Mouse (Mus musculus): Measurements from ENCODE around the gene Olfr462. TPM values are rescaled to one million over a fixed set of nuclear protein-coding genes. Genes with fewer than 3 reads are reported as not detected.
A peak's percentile ranks its signal among the peaks of the same experiment; 100 is the strongest.

Olfr462 gene
- polyA plus RNA-seq, 1 experiment from 2014 or later, result not detected

GRCm38 (mm10) chr11:87860426-87860825 is 31.6 kb downstream of the Olfr462 start:
- H3K9me3 ChIP-seq (replicated peaks; ENCODE audit: control insufficient read depth, low read length), result no peaks in the 10 kb centered on the region
- H3K36me3 ChIP-seq (ENCODE audit: control insufficient read depth, insufficient read depth, low read length), result no peaks in the 10 kb centered on the region; the same call in 1 of the 2 replicates
- no peak for ATAC-seq (replicated peaks; ENCODE audit: insufficient number of reproducible peaks, low FRiP score, low TSS enrichment)
- no peaks in the 10 kb centered on the region for H3K27me3 ChIP-seq (ENCODE audit: control insufficient read depth, insufficient read depth, low read length)
- H3K4me2 ChIP-seq, result no peak overlapping the region
- H3K27ac ChIP-seq (ENCODE audit: low read depth, low read length), result no peak overlapping the region
- H3K4me3 ChIP-seq (ENCODE audit: low read depth, low read length), result no peak overlapping the region
- no peak overlapping the region for H3K9ac ChIP-seq (ENCODE audit: low read depth, low read length)
- no peaks in the 10 kb centered on the region for H3K4me1 ChIP-seq (ENCODE audit: control insufficient read depth, insufficient read depth, low read length)
- 74% methylated on average over 9 of the region's 9 CpGs for WGBS (ENCODE audit: insufficient replicate concordance)

GRCm38 (mm10) chr11:87859273-87859672 is 32.8 kb downstream of the Olfr462 start:
- WGBS (ENCODE audit: insufficient replicate concordance), result 71% methylated on average over 11 of the region's 11 CpGs
- Histone ChIP-seq H3K9ac (ENCODE audit: low read depth, low read length) (no peak overlapping the region), H3K36me3 (ENCODE audit: control insufficient read depth, insufficient read depth, low read length) (no peaks in the 10 kb centered on the region), H3K4me3 (ENCODE audit: low read depth, low read length) (no peak overlapping the region), H3K4me1 (ENCODE audit: control insufficient read depth, insufficient read depth, low read length) (no peaks in the 10 kb centered on the region), H3K27me3 (ENCODE audit: control insufficient read depth, insufficient read depth, low read length) (no peaks in the 10 kb centered on the region), H3K9me3 (replicated peaks; ENCODE audit: control insufficient read depth, low read length) (no peaks in the 10 kb centered on the region), H3K27ac (ENCODE audit: low read depth, low read length) (no peak overlapping the region), H3K4me2 (no peak overlapping the region)
- no peak for ATAC-seq (replicated peaks; ENCODE audit: insufficient number of reproducible peaks, low FRiP score, low TSS enrichment)

- Histone ChIP-seq H3K27ac (ENCODE audit: low read depth, low read length) (no peak overlapping the region), H3K27me3 (ENCODE audit: control insufficient read depth, insufficient read depth, low read length) (no peaks in the 10 kb centered on the region), H3K4me2 (no peak overlapping the region), H3K9ac (ENCODE audit: low read depth, low read length) (no peak overlapping the region), H3K4me1 (ENCODE audit: control insufficient read depth, insufficient read depth, low read length) (peaks cover 4% of the 10 kb centered on the region; the same call in 1 of the 2 replicates), H3K9me3 (replicated peaks; ENCODE audit: control insufficient read depth, low read length) (no peaks in the 10 kb centered on the region), H3K36me3 (ENCODE audit: control insufficient read depth, insufficient read depth, low read length) (no peaks in the 10 kb centered on the region), H3K4me3 (ENCODE audit: low read depth, low read length) (no peak overlapping the region)
- no peak for ATAC-seq (replicated peaks; ENCODE audit: insufficient number of reproducible peaks, low FRiP score, low TSS enrichment)
- 80% methylated on average over 7 of the region's 7 CpGs for WGBS (ENCODE audit: insufficient replicate concordance)
These were observed 37.5 kb downstream of the Olfr462 start for GRCm38 (mm10) chr11:87854550-87854949.

GRCm38 (mm10) chr11:87853597-87853954 is 38.5 kb downstream of the Olfr462 start:
- H3K4me2 ChIP-seq, result peak overlapping the region; percentile 79
- no peaks in the 10 kb centered on the region for H3K9me3 ChIP-seq (replicated peaks; ENCODE audit: control insufficient read depth, low read length)
- WGBS (ENCODE audit: insufficient replicate concordance), result 39% methylated on average over 8 of the region's 8 CpGs
- no peak for ATAC-seq (replicated peaks; ENCODE audit: insufficient number of reproducible peaks, low FRiP score, low TSS enrichment)
- H3K4me1 ChIP-seq (ENCODE audit: control insufficient read depth, insufficient read depth, low read length), result peaks cover 4% of the 10 kb centered on the region; the same call in 1 of the 2 replicates
- H3K4me3 ChIP-seq (ENCODE audit: low read depth, low read length), result peak overlapping the region; percentile 63
- H3K9ac ChIP-seq (ENCODE audit: low read depth, low read length), result peak overlapping the region; percentile 74
- no peaks in the 10 kb centered on the region for H3K27me3 ChIP-seq (ENCODE audit: control insufficient read depth, insufficient read depth, low read length)
- H3K27ac ChIP-seq (ENCODE audit: low read depth, low read length), result peak overlapping the region; percentile 35; the same call in 1 of the 2 replicates
- no peaks in the 10 kb centered on the region for H3K36me3 ChIP-seq (ENCODE audit: control insufficient read depth, insufficient read depth, low read length)

- ATAC-seq (replicated peaks; ENCODE audit: insufficient number of reproducible peaks, low FRiP score, low TSS enrichment), result peak; percentile 83; the same call in 1 of the 2 replicates
- H3K4me3 ChIP-seq (ENCODE audit: low read depth, low read length), result peak within 1 kb of the TSS; percentile 63
- H3K27me3 ChIP-seq (ENCODE audit: control insufficient read depth, insufficient read depth, low read length), result no peaks in the 10 kb centered on the region
- peak within 1 kb of the TSS; percentile 79 for H3K4me2 ChIP-seq
- peak within 1 kb of the TSS; percentile 74 for H3K9ac ChIP-seq (ENCODE audit: low read depth, low read length)
- no peaks in the 10 kb centered on the region for H3K36me3 ChIP-seq (ENCODE audit: control insufficient read depth, insufficient read depth, low read length)
- H3K9me3 ChIP-seq (replicated peaks; ENCODE audit: control insufficient read depth, low read length), result no peaks in the 10 kb centered on the region
- H3K27ac ChIP-seq (ENCODE audit: low read depth, low read length), result peak within 1 kb of the TSS; percentile 35; the same call in 1 of the 2 replicates
- 5% methylated on average over 40 of the region's 40 CpGs for WGBS (ENCODE audit: insufficient replicate concordance)
- H3K4me1 ChIP-seq (ENCODE audit: control insufficient read depth, insufficient read depth, low read length), result peaks cover 4% of the 10 kb centered on the region; the same call in 1 of the 2 replicates
These were observed 39.1 kb downstream of the Olfr462 start, which contains the start of gene Mks1 for GRCm38 (mm10) chr11:87852690-87853596. Mks1 (plus strand) TSS chr11:87853215.

GRCm38 (mm10) chr11:87847884-87848283 is 44.2 kb downstream of the Olfr462 start:
- Histone ChIP-seq H3K4me3 (ENCODE audit: low read depth, low read length) (no peak overlapping the region), H3K9ac (ENCODE audit: low read depth, low read length) (no peak overlapping the region), H3K9me3 (replicated peaks; ENCODE audit: control insufficient read depth, low read length) (no peaks in the 10 kb centered on the region), H3K27ac (ENCODE audit: low read depth, low read length) (no peak overlapping the region), H3K27me3 (ENCODE audit: control insufficient read depth, insufficient read depth, low read length) (no peaks in the 10 kb centered on the region), H3K4me2 (no peak overlapping the region), H3K36me3 (ENCODE audit: control insufficient read depth, insufficient read depth, low read length) (no peaks in the 10 kb centered on the region), H3K4me1 (ENCODE audit: control insufficient read depth, insufficient read depth, low read length) (no peaks in the 10 kb centered on the region)
- no peak for ATAC-seq (replicated peaks; ENCODE audit: insufficient number of reproducible peaks, low FRiP score, low TSS enrichment)
- 61% methylated on average over 6 of the region's 6 CpGs for WGBS (ENCODE audit: insufficient replicate concordance)

GRCm38 (mm10) chr11:87846968-87847600 is 45.0 kb downstream of the Olfr462 start:
- H3K4me2 ChIP-seq, result no peak overlapping the region
- no peaks in the 10 kb centered on the region for H3K9me3 ChIP-seq (replicated peaks; ENCODE audit: control insufficient read depth, low read length)
- no peak overlapping the region for H3K9ac ChIP-seq (ENCODE audit: low read depth, low read length)
- H3K36me3 ChIP-seq (ENCODE audit: control insufficient read depth, insufficient read depth, low read length), result no peaks in the 10 kb centered on the region
- 82% methylated on average over 12 of the region's 12 CpGs for WGBS (ENCODE audit: insufficient replicate concordance)
- H3K4me1 ChIP-seq (ENCODE audit: control insufficient read depth, insufficient read depth, low read length), result no peaks in the 10 kb centered on the region
- no peak overlapping the region for H3K27ac ChIP-seq (ENCODE audit: low read depth, low read length)
- no peak for ATAC-seq (replicated peaks; ENCODE audit: insufficient number of reproducible peaks, low FRiP score, low TSS enrichment)
- no peak overlapping the region for H3K4me3 ChIP-seq (ENCODE audit: low read depth, low read length)
- no peaks in the 10 kb centered on the region for H3K27me3 ChIP-seq (ENCODE audit: control insufficient read depth, insufficient read depth, low read length)

- WGBS (ENCODE audit: insufficient replicate concordance), result 76% methylated on average over 3 of the region's 3 CpGs
- ATAC-seq (replicated peaks; ENCODE audit: insufficient number of reproducible peaks, low FRiP score, low TSS enrichment), result no peak
- no peaks in the 10 kb centered on the region for H3K9me3 ChIP-seq (replicated peaks; ENCODE audit: control insufficient read depth, low read length)
- no peaks in the 10 kb centered on the region for H3K36me3 ChIP-seq (ENCODE audit: control insufficient read depth, insufficient read depth, low read length)
- peaks cover 10% of the 10 kb centered on the region; the same call in 1 of the 2 replicates for H3K4me1 ChIP-seq (ENCODE audit: control insufficient read depth, insufficient read depth, low read length)
- no peak overlapping the region for H3K4me3 ChIP-seq (ENCODE audit: low read depth, low read length)
- no peaks in the 10 kb centered on the region for H3K27me3 ChIP-seq (ENCODE audit: control insufficient read depth, insufficient read depth, low read length)
- no peak overlapping the region for H3K4me2 ChIP-seq
- H3K27ac ChIP-seq (ENCODE audit: low read depth, low read length), result no peak overlapping the region
- H3K9ac ChIP-seq (ENCODE audit: low read depth, low read length), result no peak overlapping the region
These were observed 50.6 kb downstream of the Olfr462 start for GRCm38 (mm10) chr11:87841436-87841835.
